Mouse (Mus musculus) small intestine, adult 2 months (tissue): ENCODE data around the gene Slc6a9.

Experiments used
- CTCF ChIP-seq: fragments of 200-500 bp; IDR thresholded peaks from 2 replicates; pipeline ENCODE4 v1.5.1; 2012; ENCODE audit warnings: low read depth, mild to moderate bottlenecking, control low read depth, inconsistent platforms, low read length, moderate library complexity, mixed read lengths; ENCODE audit not compliant: insufficient replicate concordance, insufficient read length; ENCODE audit errors: extremely low read depth
- POLR2A ChIP-seq: fragments of 200-500 bp; IDR thresholded peaks from 2 replicates; pipeline ENCODE4 v1.6.1; 2012; ENCODE audit warnings: low read depth, mild to moderate bottlenecking, control low read depth, inconsistent platforms, low read length, moderate library complexity

- no peak for TF ChIP-seq POLR2A
- no peak for TF ChIP-seq CTCF
Observed at GRCm38 (mm10) chr4:117873615-117874014, 39.3 kb downstream of the Slc6a9 start.
